Mouse (Mus musculus) ES-Bruce4 (cell line): ENCODE measurements around the gene Sorcs2. TPM values are rescaled to one million over a fixed set of nuclear protein-coding genes. Genes with fewer than 3 reads are reported as not detected.

Experiments used
- H3K27ac ChIP-seq: 2 replicates; pipeline ENCODE4 v1.5.1; 2012; ENCODE audit warnings: low read length, inconsistent platforms; ENCODE audit not compliant: insufficient read depth
- H3K27me3 ChIP-seq: 2 replicates; pipeline ENCODE4 v1.6.1; 2012; ENCODE audit warnings: mild to moderate bottlenecking, low read length, inconsistent platforms; ENCODE audit not compliant: control insufficient read depth, poor library complexity, insufficient read depth, severe bottlenecking
- H3K36me3 ChIP-seq: 2 replicates; pipeline ENCODE4 v1.6.1; 2012; ENCODE audit warnings: inconsistent platforms, mild to moderate bottlenecking, low read length, moderate library complexity; ENCODE audit not compliant: control insufficient read depth, poor library complexity, insufficient read depth, severe bottlenecking
- H3K4me1 ChIP-seq: one replicate; pipeline ENCODE4 v1.8.1; 2011; ENCODE audit warnings: low read length; ENCODE audit not compliant: control insufficient read depth, insufficient read depth
- H3K4me3 ChIP-seq: 2 replicates; pipeline ENCODE4 v1.5.1; 2011; ENCODE audit warnings: low read depth, mild to moderate bottlenecking, low read length
- H3K9ac ChIP-seq: 2 replicates; pipeline ENCODE4 v1.6.1; 2012; ENCODE audit warnings: low read depth, mild to moderate bottlenecking, inconsistent platforms; ENCODE audit not compliant: poor library complexity, severe bottlenecking
- H3K9me3 ChIP-seq: replicated peaks from 2 replicates; pipeline ENCODE4 v1.6.1; 2012; ENCODE audit warnings: mild to moderate bottlenecking, low read length, inconsistent platforms; ENCODE audit not compliant: control insufficient read depth, poor library complexity, insufficient read depth, severe bottlenecking
- CTCF ChIP-seq: IDR thresholded peaks from one replicate; pipeline ENCODE4 v1.8.1; 2011; ENCODE audit warnings: low read depth, low read length
- EP300 ChIP-seq: IDR thresholded peaks from 2 replicates; pipeline ENCODE4 v1.6.1; 2011; ENCODE audit warnings: low read depth, low read length; ENCODE audit not compliant: insufficient read depth
- POLR2A ChIP-seq: IDR thresholded peaks from one replicate; pipeline ENCODE4 v1.8.1; 2011; ENCODE audit warnings: low read length; ENCODE audit not compliant: insufficient read depth
- polyA plus RNA-seq: library from polyadenylated mRNA; stranded (reverse); fragments of >200 nt; gene quantifications from 2 replicates; pipeline ENCODE4 v1.2.4, GENCODE M21; 2011; ENCODE audit warnings: low read depth; ENCODE audit not compliant: missing spikeins, insufficient read depth, insufficient read length

Sorcs2 gene
- polyA plus RNA-seq, 1 experiment, result 1.2 TPM

DNA sequence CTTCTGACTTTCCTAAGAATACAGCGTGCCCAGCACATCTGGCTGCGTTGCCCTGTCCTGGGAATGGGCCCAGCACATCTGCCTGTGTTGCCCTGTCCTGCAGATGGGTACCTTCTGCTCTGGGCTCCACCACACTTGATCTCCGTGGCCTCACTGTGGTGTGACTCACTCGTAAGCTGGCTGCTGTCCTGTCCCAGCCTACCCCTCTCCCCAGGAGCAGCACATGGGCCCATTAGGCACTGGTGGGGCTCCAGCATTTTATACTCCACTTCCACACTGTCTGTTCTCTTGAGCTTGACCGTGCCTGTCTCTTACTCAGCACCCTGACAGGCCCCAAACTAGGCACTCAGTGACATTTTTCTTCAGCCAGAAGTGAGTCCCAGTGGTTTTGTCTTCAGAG lies 391.4 kb downstream of the Sorcs2 start:
- Histone ChIP-seq H3K4me3 (no peak overlapping the region), H3K36me3 (no peaks in the 10 kb centered on the region)

DNA sequence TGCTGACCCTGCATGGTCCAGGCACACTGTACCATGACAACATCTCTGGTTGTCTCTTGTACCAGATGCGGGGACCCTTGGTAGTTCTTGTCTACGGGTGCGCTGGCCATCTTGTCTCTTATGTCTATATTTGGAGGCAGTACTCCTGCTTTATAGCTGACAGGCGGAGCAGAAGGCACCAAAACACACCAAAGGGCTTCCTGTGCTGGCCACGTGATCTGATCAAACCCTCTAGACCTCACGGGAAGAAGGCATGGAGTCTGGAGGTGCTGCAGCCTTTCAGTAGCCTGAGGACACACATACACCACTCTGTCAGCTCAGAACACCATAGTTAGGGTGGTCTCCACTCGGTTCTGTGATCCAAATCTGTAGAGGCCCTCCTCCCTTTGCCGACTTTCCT lies 391.8 kb downstream of the Sorcs2 start:
- Histone ChIP-seq H3K4me1 (no peaks in the 10 kb centered on the region), H3K9me3 (no peaks in the 10 kb centered on the region), H3K4me3 (no peak overlapping the region), H3K27me3 (no peaks in the 10 kb centered on the region), H3K9ac (no peak overlapping the region), H3K36me3 (no peaks in the 10 kb centered on the region), H3K27ac (no peak overlapping the region)
- TF ChIP-seq EP300, result no peak
- no peak for TF ChIP-seq CTCF
- TF ChIP-seq POLR2A, result no peak

More for the DNA sequence above, 391.4 kb downstream of the Sorcs2 start:
- TF ChIP-seq CTCF, result no peak
- no peak overlapping the region for H3K9ac ChIP-seq
- H3K27ac ChIP-seq, result no peak overlapping the region
- no peaks in the 10 kb centered on the region for H3K27me3 ChIP-seq
- no peaks in the 10 kb centered on the region for H3K9me3 ChIP-seq
- H3K4me1 ChIP-seq, result no peaks in the 10 kb centered on the region

DNA sequence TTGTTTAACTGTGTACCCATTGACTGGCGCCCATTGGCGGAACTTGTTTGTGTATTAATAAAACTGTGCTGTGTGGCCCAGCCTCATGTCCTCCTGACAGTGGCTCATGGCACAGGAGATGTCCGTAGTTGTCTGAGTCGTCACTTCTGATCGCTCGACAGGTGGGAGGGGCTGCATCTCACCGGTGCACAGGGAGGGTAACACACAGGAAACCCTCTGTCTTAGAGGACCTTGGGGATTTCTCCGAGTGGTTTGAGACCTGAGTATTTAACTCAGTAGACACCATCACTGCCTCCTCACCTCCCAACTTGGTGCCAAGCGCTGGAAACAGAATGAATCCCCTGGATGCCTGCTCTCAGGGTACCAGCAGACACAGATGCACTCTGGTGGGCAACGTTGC lies 394.1 kb downstream of the Sorcs2 start:
- Histone ChIP-seq H3K9me3 (no peaks in the 10 kb centered on the region), H3K27me3 (no peaks in the 10 kb centered on the region)
- TF ChIP-seq CTCF (no peak), EP300 (no peak), POLR2A (no peak)

DNA sequence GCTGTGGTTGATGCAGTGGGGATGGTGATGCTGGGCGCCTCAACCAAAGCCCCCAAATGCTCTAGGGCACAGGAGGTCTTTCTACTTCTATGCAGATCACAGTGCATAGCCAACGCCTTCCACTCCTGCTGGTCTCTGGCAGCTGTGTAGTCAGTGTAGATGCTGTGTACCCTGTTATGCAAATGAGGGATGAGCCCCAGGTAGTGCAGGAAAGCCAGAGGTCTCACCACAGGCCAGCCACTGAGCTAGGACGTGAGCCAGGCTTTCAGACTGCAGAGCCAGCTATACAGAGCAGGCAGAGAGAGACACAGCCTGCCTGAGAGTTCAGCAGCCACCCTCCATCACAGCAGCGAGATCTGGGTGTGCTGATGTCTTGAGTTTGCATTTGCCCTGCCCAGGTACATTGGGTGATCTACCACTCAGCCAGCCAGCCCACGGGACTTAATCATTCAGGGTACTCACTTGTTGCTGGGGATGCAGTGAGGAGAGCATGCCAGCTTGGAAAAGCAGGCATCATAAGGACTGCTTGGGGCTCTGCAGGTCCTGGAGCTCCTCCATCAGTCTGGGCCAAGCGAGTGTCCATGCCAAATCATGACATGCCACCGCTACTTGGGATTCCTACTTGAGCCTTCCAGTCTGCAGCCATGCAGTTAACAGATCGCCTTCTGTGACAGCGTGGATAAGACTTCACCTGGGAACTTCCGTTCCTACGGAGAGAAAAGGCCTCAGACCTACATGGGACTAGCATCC lies 407.8 kb downstream of the Sorcs2 start:
- TF ChIP-seq POLR2A, result no peak
- H3K36me3 ChIP-seq, result no peaks in the 10 kb centered on the region
- no peak overlapping the region for H3K27ac ChIP-seq
- no peak overlapping the region for H3K9ac ChIP-seq
- no peak overlapping the region for H3K4me3 ChIP-seq
- no peaks in the 10 kb centered on the region for H3K27me3 ChIP-seq
- H3K4me1 ChIP-seq, result peaks cover 4% of the 10 kb centered on the region
- no peaks in the 10 kb centered on the region for H3K9me3 ChIP-seq

More for the DNA sequence above, 394.1 kb downstream of the Sorcs2 start:
- H3K4me3 ChIP-seq, result no peak overlapping the region
- H3K27ac ChIP-seq, result no peak overlapping the region
- no peaks in the 10 kb centered on the region for H3K36me3 ChIP-seq
- H3K9ac ChIP-seq, result no peak overlapping the region
- no peaks in the 10 kb centered on the region for H3K4me1 ChIP-seq

DNA sequence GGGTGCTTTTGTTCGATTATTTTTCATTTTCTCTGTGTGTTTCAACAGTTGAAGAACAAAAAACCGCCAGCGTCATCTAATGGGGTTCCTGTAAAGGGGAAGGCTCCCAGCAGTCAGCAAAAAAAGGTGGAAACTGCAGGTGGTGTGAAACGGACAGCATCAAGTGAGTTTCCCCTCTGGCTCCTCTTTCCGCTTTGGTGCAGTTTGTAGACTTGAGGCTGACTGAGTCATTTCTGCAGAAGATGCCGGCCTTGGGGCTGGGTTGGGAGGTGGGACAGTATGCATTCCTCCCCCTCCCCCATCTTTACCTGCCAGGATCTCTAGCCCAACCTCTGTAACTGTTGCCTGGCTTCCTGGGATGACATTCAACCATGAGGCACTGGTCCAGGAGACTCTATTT lies 408.4 kb downstream of the Sorcs2 start:
- Histone ChIP-seq H3K9me3 (no peaks in the 10 kb centered on the region), H3K9ac (no peak overlapping the region), H3K27me3 (no peaks in the 10 kb centered on the region), H3K36me3 (no peaks in the 10 kb centered on the region), H3K27ac (no peak overlapping the region), H3K4me1 (peaks cover 4% of the 10 kb centered on the region), H3K4me3 (no peak overlapping the region)
- TF ChIP-seq CTCF (no peak), POLR2A (no peak), EP300 (no peak)

DNA sequence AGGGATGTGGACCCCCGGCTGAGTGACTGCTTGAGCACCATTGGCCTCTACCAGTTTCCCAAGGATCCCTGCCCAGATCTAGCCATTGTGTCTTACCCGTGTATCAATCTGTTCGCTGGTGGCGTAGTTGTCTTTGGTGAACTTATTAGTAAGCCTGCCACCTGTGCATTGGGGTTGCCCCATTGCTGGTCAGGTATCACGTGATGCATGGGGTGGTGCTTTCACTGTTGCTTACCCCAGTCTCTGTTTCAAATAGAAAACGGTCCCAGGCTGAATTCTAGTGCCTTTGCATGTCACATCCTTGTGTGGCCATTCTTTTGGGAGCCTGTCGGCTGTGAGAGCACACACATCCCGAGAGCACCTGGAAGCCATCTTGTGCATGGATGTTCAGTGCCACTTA lies 409.9 kb downstream of the Sorcs2 start:
- Histone ChIP-seq H3K9ac (no peak overlapping the region), H3K27ac (no peak overlapping the region), H3K36me3 (no peaks in the 10 kb centered on the region), H3K27me3 (no peaks in the 10 kb centered on the region), H3K9me3 (no peaks in the 10 kb centered on the region), H3K4me1 (peaks cover 4% of the 10 kb centered on the region), H3K4me3 (no peak overlapping the region)
- TF ChIP-seq CTCF (no peak), POLR2A (no peak), EP300 (no peak)
